Mouse (Mus musculus): ENCODE results near the gene Rtl5. TPM values are rescaled to one million over a fixed set of nuclear protein-coding genes. Genes with fewer than 3 reads are reported as not detected.
A peak's percentile ranks its signal among the peaks of the same experiment; 100 is the strongest.

Gene Rtl5
- polyA plus RNA-seq, 1 experiment from 2014 or later = 2.1 TPM

- no peak overlapping the region for H3K4me3 ChIP-seq (replicated peaks; ENCODE audit: low read depth, low read length)
- TF ChIP-seq CTCF (IDR thresholded peaks at IDR 0.05; ENCODE audit: low read depth) = no peak
- WGBS = 84% methylated on average over 7 of the region's 7 CpGs
- no peak overlapping the region for H3K9ac ChIP-seq (ENCODE audit: low read depth, low read length)
- H3K36me3 ChIP-seq (ENCODE audit: insufficient read depth, low read length) = no peaks in the 10 kb centered on the region
- no peaks in the 10 kb centered on the region for H3K9me3 ChIP-seq (replicated peaks; ENCODE audit: low read length)
- H3K4me1 ChIP-seq (replicated peaks; ENCODE audit: insufficient read depth, low read length) = no peaks in the 10 kb centered on the region
- no peak overlapping the region for H3K4me2 ChIP-seq (ENCODE audit: low read length)
- no peaks in the 10 kb centered on the region for H3K27me3 ChIP-seq (ENCODE audit: insufficient read depth, low read length)
- no peak for DNase-seq (ENCODE audit: low spot score)
- no peak for ATAC-seq (replicated peaks; ENCODE audit: low FRiP score, low read depth)
- no peak overlapping the region for H3K27ac ChIP-seq
Observed at GRCm38 (mm10) chrX:102076886-102077765, 6.0 kb upstream of the Rtl5 start.

GRCm38 (mm10) chrX:102075158-102075557 is 4.1 kb upstream of the Rtl5 start:
- no peak for DNase-seq (ENCODE audit: low spot score)
- Histone ChIP-seq H3K4me3 (replicated peaks; ENCODE audit: low read depth, low read length) (no peak overlapping the region), H3K27me3 (ENCODE audit: insufficient read depth, low read length) (no peaks in the 10 kb centered on the region), H3K9ac (ENCODE audit: low read depth, low read length) (no peak overlapping the region), H3K27ac (peak overlapping the region; percentile 57; the same call in 1 of the 2 replicates), H3K36me3 (ENCODE audit: insufficient read depth, low read length) (no peaks in the 10 kb centered on the region), H3K4me2 (ENCODE audit: low read length) (no peak overlapping the region), H3K4me1 (replicated peaks; ENCODE audit: insufficient read depth, low read length) (no peaks in the 10 kb centered on the region), H3K9me3 (replicated peaks; ENCODE audit: low read length) (no peaks in the 10 kb centered on the region)
- ATAC-seq (replicated peaks; ENCODE audit: low FRiP score, low read depth) = peak; percentile 34; the same call in 1 of the 2 replicates
- WGBS = 62% methylated on average over 4 of the region's 4 CpGs
- no peak for TF ChIP-seq CTCF (IDR thresholded peaks at IDR 0.05; ENCODE audit: low read depth)

- no peak for DNase-seq (ENCODE audit: low spot score)
- peak overlapping the region; percentile 57; the same call in 1 of the 2 replicates for H3K27ac ChIP-seq
- no peaks in the 10 kb centered on the region for H3K4me1 ChIP-seq (replicated peaks; ENCODE audit: insufficient read depth, low read length)
- no peak for ATAC-seq (replicated peaks; ENCODE audit: low FRiP score, low read depth)
- H3K9ac ChIP-seq (ENCODE audit: low read depth, low read length) = no peak overlapping the region
- no peak overlapping the region for H3K4me2 ChIP-seq (ENCODE audit: low read length)
- H3K9me3 ChIP-seq (replicated peaks; ENCODE audit: low read length) = no peaks in the 10 kb centered on the region
- no peak for TF ChIP-seq CTCF (IDR thresholded peaks at IDR 0.05; ENCODE audit: low read depth)
- no peak overlapping the region for H3K4me3 ChIP-seq (replicated peaks; ENCODE audit: low read depth, low read length)
- H3K36me3 ChIP-seq (ENCODE audit: insufficient read depth, low read length) = no peaks in the 10 kb centered on the region
- no peaks in the 10 kb centered on the region for H3K27me3 ChIP-seq (ENCODE audit: insufficient read depth, low read length)
- 87% methylated on average over 5 of the region's 5 CpGs for WGBS
Observed at GRCm38 (mm10) chrX:102074435-102074834, 3.3 kb upstream of the Rtl5 start.

GRCm38 (mm10) chrX:102073605-102074325 is 2.7 kb upstream of the Rtl5 start:
- TF ChIP-seq CTCF (IDR thresholded peaks at IDR 0.05; ENCODE audit: low read depth) = no peak
- Histone ChIP-seq H3K27me3 (ENCODE audit: insufficient read depth, low read length) (no peaks in the 10 kb centered on the region), H3K9ac (ENCODE audit: low read depth, low read length) (no peak overlapping the region), H3K4me1 (replicated peaks; ENCODE audit: insufficient read depth, low read length) (no peaks in the 10 kb centered on the region), H3K4me3 (replicated peaks; ENCODE audit: low read depth, low read length) (no peak overlapping the region), H3K36me3 (ENCODE audit: insufficient read depth, low read length) (no peaks in the 10 kb centered on the region), H3K9me3 (replicated peaks; ENCODE audit: low read length) (no peaks in the 10 kb centered on the region), H3K4me2 (ENCODE audit: low read length) (no peak overlapping the region), H3K27ac (no peak overlapping the region)
- ATAC-seq (replicated peaks; ENCODE audit: low FRiP score, low read depth) = no peak
- 91% methylated on average over 14 of the region's 14 CpGs for WGBS
- no peak for DNase-seq (ENCODE audit: low spot score)

GRCm38 (mm10) chrX:102071517-102071916 is 413 bp upstream of the Rtl5 start:
- no peak overlapping the region for H3K27ac ChIP-seq

GRCm38 (mm10) chrX:102068811-102069540 is 2.1 kb downstream of the Rtl5 start:
- TF ChIP-seq CTCF (IDR thresholded peaks at IDR 0.05; ENCODE audit: low read depth) = no peak
- H3K27me3 ChIP-seq (ENCODE audit: insufficient read depth, low read length) = no peaks in the 10 kb centered on the region
- WGBS = 93% methylated on average over 24 of the region's 24 CpGs

More at GRCm38 (mm10) chrX:102071517-102071916, 413 bp upstream of the Rtl5 start:
- TF ChIP-seq CTCF (IDR thresholded peaks at IDR 0.05; ENCODE audit: low read depth) = no peak
- no peak for ATAC-seq (replicated peaks; ENCODE audit: low FRiP score, low read depth)
- no peak for DNase-seq (ENCODE audit: low spot score)
- 33% methylated on average over 2 of the region's 2 CpGs for WGBS
- Histone ChIP-seq H3K9ac (ENCODE audit: low read depth, low read length) (no peak overlapping the region), H3K4me3 (replicated peaks; ENCODE audit: low read depth, low read length) (peak overlapping the region; percentile 42; the same call in 1 of the 2 replicates), H3K4me2 (ENCODE audit: low read length) (peak overlapping the region; percentile 73), H3K4me1 (replicated peaks; ENCODE audit: insufficient read depth, low read length) (no peaks in the 10 kb centered on the region), H3K36me3 (ENCODE audit: insufficient read depth, low read length) (no peaks in the 10 kb centered on the region), H3K27me3 (ENCODE audit: insufficient read depth, low read length) (no peaks in the 10 kb centered on the region), H3K9me3 (replicated peaks; ENCODE audit: low read length) (no peaks in the 10 kb centered on the region)

More at GRCm38 (mm10) chrX:102068811-102069540, 2.1 kb downstream of the Rtl5 start:
- H3K36me3 ChIP-seq (ENCODE audit: insufficient read depth, low read length) = no peaks in the 10 kb centered on the region
- H3K4me1 ChIP-seq (replicated peaks; ENCODE audit: insufficient read depth, low read length) = no peaks in the 10 kb centered on the region
- H3K4me3 ChIP-seq (replicated peaks; ENCODE audit: low read depth, low read length) = no peak overlapping the region
- no peak overlapping the region for H3K9ac ChIP-seq (ENCODE audit: low read depth, low read length)
- no peak for DNase-seq (ENCODE audit: low spot score)
- ATAC-seq (replicated peaks; ENCODE audit: low FRiP score, low read depth) = no peak
- no peak overlapping the region for H3K4me2 ChIP-seq (ENCODE audit: low read length)
- H3K27ac ChIP-seq = no peak overlapping the region
- H3K9me3 ChIP-seq (replicated peaks; ENCODE audit: low read length) = no peaks in the 10 kb centered on the region
